Mouse (Mus musculus): ENCODE data around the gene Atf2. TPM values are rescaled to one million over a fixed set of nuclear protein-coding genes. Genes with fewer than 3 reads are reported as not detected.

The Atf2 gene
- polyA plus RNA-seq, 1 experiment from 2014 or later: 42.6 TPM

DNA sequence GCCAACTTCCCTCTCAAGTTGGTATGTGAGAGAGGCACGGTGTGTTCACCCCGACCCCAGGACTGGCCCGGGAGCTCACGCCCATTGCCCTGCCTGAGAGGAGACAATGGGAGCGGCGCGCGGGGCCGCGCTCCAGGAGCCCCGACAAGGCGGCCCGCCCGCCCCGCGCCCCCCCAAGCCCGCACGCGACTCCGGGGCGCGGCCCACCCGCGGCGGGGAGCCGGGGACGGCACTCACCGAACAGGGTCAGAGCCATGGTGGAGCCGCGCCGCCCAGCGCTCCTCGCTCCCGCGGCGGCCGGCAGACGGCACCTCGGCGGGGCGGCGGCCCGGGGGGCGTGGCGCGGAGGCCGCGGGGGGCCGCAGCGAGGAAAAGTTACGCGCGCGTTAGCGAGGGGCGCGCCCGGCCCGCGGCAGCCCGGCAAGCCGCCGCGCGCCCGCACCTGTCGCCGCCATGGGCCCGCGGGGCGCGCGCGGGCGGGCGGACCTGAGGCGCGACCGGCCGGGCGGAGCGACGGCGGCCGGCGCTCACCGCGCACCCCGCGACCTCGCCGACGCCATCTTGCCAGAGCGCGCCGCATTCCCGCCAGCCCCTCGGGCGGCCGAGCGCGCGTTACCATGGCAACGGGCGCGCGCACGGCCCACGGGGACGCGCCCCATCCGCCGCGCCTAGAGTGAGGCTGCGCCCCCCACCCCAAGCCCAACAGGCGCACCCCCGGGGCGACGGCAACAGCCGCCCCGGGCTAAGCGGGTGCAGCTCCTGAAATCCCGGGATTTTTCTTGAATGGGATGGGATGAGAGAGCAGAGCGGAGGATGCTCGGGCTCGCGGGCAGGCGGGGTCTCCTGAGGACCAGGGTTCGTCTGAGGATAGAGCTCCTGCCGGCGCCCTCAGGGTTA lies 117.4 kb downstream of the Atf2 start, which contains the start of gene Chn1:
Chn1 (minus strand) TSS at position 561 of the 897 bp plus-strand sequence.
- no peaks in the 10 kb centered on the region for H3K36me3 ChIP-seq (ENCODE audit: control insufficient read depth, insufficient read depth, low read length)
- peak within 1 kb of the TSS in 1 of 2 experiments; percentile 65; a peak in 2 of 4 replicates for H3K27ac ChIP-seq (replicated peaks in 1 of 2; ENCODE audit: control insufficient read depth in 1 of 2, insufficient read depth in 1 of 2, low read depth in 2 of 2, low read length in 2 of 2)
- H3K9ac ChIP-seq (ENCODE audit: low read length): peak within 1 kb of the TSS; percentile 89
- H3K4me3 ChIP-seq (ENCODE audit: control insufficient read depth in 1 of 2, insufficient read depth in 1 of 2, low read depth in 1 of 2, low read length in 2 of 2): peak within 1 kb of the TSS; percentile 89 to 93
- under 1% methylated on average over 106 of the region's 131 CpGs for WGBS
- ATAC-seq (ENCODE audit: insufficient number of reproducible peaks, insufficient read depth, low FRiP score, low read depth): peak; percentile 84
- H3K4me1 ChIP-seq (ENCODE audit: control insufficient read depth in 2 of 2, insufficient read depth in 2 of 2, low read length in 2 of 2): peaks cover 2 to 23% of the 10 kb centered on the region in 2 experiments; a peak in 3 of 4 replicates
- H3K4me2 ChIP-seq (ENCODE audit: low read length): peak within 1 kb of the TSS; percentile 87
- H3K9me3 ChIP-seq (ENCODE audit: control insufficient read depth, low read length): no peaks in the 10 kb centered on the region
- H3K27me3 ChIP-seq (ENCODE audit: control insufficient read depth, insufficient read depth, low read length): no peaks in the 10 kb centered on the region; the same call in 1 of the 2 replicates

DNA sequence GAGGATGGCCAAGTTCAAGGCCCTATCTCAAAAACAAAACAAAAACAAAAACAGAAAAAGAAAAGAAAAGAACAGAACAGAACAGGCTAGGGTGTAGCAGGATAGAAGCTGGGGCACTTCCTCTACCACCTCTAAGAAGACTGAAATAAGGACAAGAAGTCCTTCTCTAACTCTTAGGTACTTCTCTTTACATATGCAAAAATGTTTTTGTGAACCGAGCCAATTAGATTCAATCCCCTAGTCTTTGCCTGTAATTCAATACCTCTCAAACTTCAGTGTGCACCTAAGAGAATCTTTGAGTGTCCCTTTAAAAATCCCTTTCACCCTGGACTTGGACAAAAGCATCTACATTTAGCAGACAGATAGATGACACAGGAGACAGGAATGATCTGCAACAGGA lies 119.5 kb downstream of the Atf2 start:
- Histone ChIP-seq H3K4me3 (ENCODE audit: control insufficient read depth in 1 of 2, insufficient read depth in 1 of 2, low read depth in 1 of 2, low read length in 2 of 2) (no peak overlapping the region), H3K27me3 (ENCODE audit: control insufficient read depth, insufficient read depth, low read length) (no peaks in the 10 kb centered on the region; the same call in 1 of the 2 replicates), H3K4me2 (ENCODE audit: low read length) (peak overlapping the region; percentile 87; the same call in 1 of the 2 replicates), H3K36me3 (ENCODE audit: control insufficient read depth, insufficient read depth, low read length) (no peaks in the 10 kb centered on the region), H3K9me3 (ENCODE audit: control insufficient read depth, low read length) (no peaks in the 10 kb centered on the region), H3K27ac (replicated peaks in 1 of 2; ENCODE audit: control insufficient read depth in 1 of 2, insufficient read depth in 1 of 2, low read depth in 2 of 2, low read length in 2 of 2) (no peak overlapping the region), H3K4me1 (ENCODE audit: control insufficient read depth in 2 of 2, insufficient read depth in 2 of 2, low read length in 2 of 2) (peaks cover 2 to 14% of the 10 kb centered on the region in 2 experiments; a peak in 3 of 4 replicates), H3K9ac (ENCODE audit: low read length) (no peak overlapping the region)
- 41% methylated on average over 1 of the region's 1 CpGs for WGBS
- ATAC-seq (ENCODE audit: insufficient number of reproducible peaks, insufficient read depth, low FRiP score, low read depth): no peak

- H3K27ac ChIP-seq (replicated peaks in 1 of 2; ENCODE audit: control insufficient read depth in 1 of 2, insufficient read depth in 1 of 2, low read depth in 2 of 2, low read length in 2 of 2): no peak overlapping the region
- H3K4me1 ChIP-seq (ENCODE audit: control insufficient read depth in 2 of 2, insufficient read depth in 2 of 2, low read length in 2 of 2): peaks cover 6 to 15% of the 10 kb centered on the region in 2 experiments
- H3K9ac ChIP-seq (ENCODE audit: low read length): no peak overlapping the region
- H3K4me2 ChIP-seq (ENCODE audit: low read length): no peak overlapping the region
- no peaks in the 10 kb centered on the region for H3K9me3 ChIP-seq (ENCODE audit: control insufficient read depth, low read length)
- no peaks in the 10 kb centered on the region for H3K36me3 ChIP-seq (ENCODE audit: control insufficient read depth, insufficient read depth, low read length)
- no peak overlapping the region for H3K4me3 ChIP-seq (ENCODE audit: control insufficient read depth in 1 of 2, insufficient read depth in 1 of 2, low read depth in 1 of 2, low read length in 2 of 2)
- ATAC-seq (ENCODE audit: insufficient number of reproducible peaks, insufficient read depth, low FRiP score, low read depth): no peak
- WGBS: 78% methylated on average over 4 of the region's 4 CpGs
- no peaks in the 10 kb centered on the region for H3K27me3 ChIP-seq (ENCODE audit: control insufficient read depth, insufficient read depth, low read length)
Observed at GRCm38 (mm10) chr2:73768669-73769068, 123.8 kb downstream of the Atf2 start.

Other genes with a start within 250 kb of the Atf2 start
- gene Chn1, start 117.3 kb downstream of the Atf2 start, polyA plus RNA-seq (2014; fragmentation: Nextera tagmentation; extraction: Ambion mirVana): 30.4 and 36.7 TPM in 2 replicates
- 3,003 and 3,111 TPM in 2 replicates for gene Atp5g3, start 18.7 kb upstream of the Atf2 start, polyA plus RNA-seq (2014; fragmentation: Nextera tagmentation; extraction: Ambion mirVana)

All from heart, embryonic 14.5 days (tissue).